Mouse (Mus musculus): ENCODE results near the gene Dnajc4.

The Dnajc4 gene

DNA sequence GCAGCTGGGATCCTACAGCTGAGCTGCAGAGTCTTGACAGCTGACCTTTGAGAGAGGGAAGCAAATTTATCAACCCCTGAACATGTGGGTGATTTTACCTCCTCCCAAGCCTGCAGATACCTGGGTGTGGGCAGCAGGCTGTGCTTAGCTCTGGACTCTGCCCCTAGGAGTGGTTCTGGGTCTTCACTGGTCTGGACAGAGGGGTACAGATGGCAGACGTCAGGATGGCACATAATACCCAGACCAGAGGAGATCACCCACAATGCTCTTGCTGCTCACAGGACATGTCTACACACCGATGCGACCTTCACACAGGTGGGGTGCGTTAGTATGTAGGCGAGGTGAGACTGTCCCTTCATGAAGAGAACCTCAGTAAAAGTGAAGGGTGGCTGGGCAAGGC, 42.8 kb downstream of the Dnajc4 start:
- in situ Hi-C loops (cut with MboI; ENCODE audit: low sequenced_read_pairs) = no loop called here

DNA sequence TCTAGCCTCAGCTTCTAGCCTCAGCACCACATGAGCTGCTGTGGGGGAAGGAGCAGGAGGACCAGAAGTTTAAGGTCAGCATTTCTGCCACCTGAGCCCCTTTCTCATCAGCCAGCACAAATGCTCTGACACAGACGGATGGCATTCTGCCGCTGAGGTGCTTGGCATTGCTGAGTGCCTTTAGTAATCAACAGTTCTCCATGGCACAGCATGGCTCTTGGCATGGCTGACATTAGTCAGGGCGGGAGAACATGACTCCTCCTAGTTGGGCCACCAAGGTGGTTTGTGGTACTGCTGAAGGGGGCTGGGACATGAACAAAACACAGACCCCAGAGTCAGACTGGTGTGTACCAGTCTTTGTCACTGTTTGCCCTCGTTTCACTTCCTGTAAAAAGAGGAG, 44.2 kb downstream of the Dnajc4 start:
- in situ Hi-C loops (cut with MboI; ENCODE audit: low sequenced_read_pairs) = no loop called here

DNA sequence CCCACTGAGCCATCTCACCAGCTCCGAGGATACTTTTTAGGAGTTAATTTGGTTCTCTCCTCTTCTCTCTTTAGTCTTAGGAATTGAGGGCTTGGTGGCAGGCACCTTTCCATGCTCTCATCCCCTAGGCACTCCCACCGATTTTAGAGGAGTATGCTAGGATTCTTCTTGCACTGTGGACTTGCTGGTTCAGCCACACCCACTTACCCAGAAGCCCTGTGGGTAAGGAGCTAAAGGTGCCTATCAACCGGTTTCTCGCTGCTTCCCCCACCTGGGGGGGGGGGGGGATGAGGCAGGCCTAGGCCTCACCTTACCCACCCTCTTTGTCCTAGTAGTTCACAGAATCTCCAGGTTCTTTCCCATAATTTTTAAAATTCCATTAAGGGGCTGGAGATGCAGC, 44.6 kb downstream of the Dnajc4 start:
- in situ Hi-C loops (cut with MboI; ENCODE audit: low sequenced_read_pairs) = no loop called here

DNA sequence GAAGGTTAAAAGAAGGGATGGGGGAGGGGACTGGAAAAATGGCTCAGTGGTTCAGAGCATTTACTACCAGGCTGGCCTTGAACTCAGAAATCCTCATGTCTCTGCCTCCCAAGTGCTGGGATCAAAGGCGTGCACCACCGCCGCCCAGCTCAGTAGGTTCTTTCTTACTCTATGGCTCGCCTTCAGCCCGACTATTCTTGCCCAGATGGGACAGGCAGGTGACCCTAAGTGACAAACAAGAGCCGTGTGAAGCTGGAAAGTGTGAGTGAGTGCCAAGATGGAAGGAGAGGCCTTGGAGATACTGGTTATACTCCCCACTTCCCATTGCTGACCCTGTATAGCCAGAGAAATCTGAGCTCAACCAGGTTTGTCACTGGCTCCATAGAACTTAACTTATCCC, 48.7 kb downstream of the Dnajc4 start:
- in situ Hi-C loops (cut with MboI; ENCODE audit: low sequenced_read_pairs) = no loop called here

DNA sequence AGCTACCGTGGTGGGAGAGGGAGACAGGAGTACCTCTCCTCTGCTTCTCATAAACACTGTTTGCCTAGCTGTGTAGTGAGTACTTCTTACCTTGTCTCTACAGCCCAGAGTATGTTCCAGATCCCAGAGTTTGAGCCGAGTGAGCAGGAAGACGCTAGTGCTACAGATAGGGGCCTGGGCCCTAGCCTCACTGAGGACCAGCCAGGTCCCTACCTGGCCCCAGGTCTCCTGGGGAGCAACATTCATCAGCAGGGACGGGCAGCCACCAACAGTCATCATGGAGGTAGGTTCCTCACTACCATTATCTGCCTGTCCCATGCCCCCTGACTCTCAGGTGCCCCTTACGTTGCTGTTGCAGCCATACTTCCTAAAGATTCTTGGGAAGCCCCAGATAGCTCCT, 49.6 kb downstream of the Dnajc4 start:
- in situ Hi-C loops (cut with MboI; ENCODE audit: low sequenced_read_pairs) = no loop called here

DNA sequence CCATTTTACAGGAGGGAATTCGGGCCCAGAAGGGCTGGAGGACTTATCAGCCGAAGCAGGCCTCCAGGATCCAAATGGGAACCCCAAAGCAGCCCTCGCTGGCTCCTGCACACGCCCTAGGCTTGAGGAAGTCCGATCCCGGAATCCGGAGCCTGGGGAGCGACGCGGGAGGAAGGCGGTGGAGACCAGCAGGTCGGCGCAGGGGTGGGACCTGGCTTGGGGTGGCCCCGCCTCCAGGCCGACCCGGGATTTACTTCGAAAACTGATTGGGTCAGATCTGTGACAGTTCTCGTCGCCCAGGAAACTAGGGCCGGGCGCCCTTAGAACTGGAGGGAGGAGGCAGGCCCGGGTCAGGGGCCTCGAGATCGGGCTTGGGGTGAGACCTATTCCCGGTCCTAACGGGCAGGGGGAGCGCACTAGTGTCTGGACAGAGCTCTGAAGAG, 50.1 kb downstream of the Dnajc4 start, which contains the start of gene Gpr137:
TSS of gene Gpr137 (minus strand) at position 232 of the 443 bp plus-strand sequence.
- in situ Hi-C loops (cut with MboI; ENCODE audit: low sequenced_read_pairs) = no loop called here

DNA sequence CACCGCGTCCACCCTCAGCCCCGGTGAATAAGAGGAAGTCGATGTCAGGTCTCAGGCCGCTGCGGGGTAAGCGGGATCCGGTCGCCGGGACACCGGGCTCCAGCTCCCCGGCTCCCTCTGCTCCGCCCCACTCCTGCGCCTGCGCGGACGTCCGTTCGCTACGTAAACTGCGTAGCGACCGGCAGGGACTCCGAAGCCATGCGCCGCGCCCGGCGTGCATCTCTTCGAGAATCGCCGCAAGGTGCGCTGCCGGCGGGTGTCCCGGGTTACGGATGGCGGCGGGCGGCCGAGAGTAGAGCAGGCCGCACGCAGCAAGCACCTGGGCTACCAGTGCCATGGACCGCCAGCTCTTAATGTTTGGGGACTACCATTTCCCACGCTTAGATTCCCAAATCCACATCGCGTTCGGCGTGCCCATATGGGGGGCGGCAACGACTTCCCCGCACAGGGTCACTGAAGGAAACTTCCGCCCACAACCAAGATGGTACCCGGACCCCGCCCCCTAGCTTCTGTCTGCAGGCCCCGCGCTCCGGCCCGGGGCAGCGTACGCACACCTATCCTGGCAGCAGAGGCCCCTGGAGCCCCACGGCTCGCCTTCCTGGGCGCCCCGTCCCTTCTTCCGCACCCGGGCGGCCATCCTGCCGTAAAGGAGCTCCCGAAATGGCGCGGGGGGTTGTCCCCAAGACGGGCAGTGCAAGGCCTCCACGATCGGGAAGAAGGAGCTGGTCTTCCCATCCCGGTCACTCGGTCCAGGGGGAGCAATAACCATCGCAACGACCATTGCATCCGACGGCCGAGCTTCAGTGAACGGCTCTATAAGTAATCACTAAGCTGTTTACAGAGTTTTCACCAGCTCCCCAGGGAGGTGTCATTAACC, 50.8 kb downstream of the Dnajc4 start, which contains the start of gene Bad:
TSS of gene Bad (plus strand) at position 490 of the 877 bp plus-strand sequence.
- in situ Hi-C loops (cut with MboI; ENCODE audit: low sequenced_read_pairs) = no loop called here

DNA sequence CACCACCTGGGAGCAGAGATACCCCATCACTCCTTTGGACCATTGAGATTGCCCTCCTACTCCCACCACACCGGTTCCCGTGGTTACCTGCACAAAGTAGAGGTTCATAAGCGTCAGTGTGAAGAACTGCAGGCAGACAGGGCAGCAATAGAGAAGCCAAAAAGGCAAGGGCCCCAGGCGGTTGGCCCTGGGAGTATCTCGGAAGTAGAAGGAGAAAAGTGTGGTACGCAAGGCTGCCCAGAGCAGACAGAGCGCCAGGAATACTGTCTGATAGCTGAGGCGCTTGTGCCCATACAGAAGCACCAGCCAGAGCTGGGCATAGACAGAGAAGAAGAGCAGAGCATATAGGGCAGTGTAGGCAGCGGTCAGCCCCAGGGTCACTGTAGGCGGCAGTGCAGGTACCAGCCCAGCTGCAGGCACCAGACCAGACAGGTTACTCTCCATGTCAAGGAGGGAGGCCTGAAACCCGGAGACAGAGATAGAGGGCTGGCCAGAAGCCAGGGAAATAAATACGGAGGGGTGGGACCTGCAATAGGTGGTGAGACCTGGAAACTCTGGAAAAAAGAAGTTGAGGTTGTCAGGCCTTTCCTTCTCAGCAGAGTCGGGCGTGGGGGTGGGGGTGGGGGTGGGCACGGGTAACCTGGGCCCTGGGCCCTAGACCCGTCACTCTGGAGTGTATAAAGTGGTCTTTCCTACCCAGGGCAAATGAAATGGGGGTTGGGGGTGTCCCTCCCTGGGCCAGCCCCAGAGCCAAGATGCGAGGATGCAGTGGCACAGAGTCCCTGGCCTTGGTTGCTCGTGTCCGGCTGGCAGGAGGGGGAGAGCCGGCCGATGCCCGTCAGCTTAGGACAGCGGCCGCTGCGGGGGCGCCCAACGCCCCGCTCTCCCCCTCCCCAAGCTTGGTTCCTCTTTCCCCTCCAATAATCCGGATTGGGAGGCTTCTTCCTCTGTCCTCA, 51.7 kb downstream of the Dnajc4 start:
- in situ Hi-C loops (cut with MboI; ENCODE audit: low sequenced_read_pairs) = no loop called here

DNA sequence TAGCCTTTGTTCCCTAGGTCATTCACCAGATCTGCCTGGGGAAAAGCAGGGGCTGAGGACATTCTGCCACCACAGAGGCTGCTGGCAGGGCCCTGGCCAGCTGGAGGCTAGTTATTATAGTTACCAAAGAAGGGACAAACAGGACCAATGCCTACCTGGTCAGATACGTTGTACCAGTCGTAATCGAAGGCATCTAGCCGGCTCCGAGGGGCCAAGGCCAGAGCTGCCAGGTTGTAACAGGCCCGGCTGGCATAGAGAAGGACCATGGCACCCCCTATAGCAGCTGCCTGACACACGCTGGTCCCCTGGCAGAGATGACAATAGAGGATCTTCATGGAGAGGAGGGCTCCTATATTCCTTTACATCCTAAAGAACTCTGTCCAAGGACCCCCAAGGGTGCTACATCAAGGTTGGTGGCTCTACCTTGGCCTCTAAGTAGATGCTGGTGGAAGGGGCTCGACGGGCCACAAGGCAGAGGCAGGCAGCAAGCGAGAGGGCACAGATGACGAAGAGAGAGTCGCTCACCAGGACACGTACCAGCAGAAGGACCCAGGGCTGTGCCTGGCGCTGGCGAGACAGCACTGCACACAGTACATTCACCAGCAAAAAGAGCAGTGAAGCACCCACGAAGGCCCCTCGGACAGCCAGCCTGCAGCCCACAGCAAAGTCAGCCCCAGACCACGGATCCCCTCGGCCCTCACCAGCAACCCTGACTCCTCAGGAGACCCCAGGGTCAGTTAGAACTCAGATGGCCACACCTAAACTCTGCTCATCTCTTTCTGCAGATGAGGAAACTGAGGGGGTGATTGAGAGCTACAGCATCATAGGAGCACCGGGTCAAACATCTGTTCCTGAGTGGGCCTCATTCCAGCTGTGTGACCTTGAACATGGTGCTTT, 53.0 kb downstream of the Dnajc4 start:
- in situ Hi-C loops (cut with MboI; ENCODE audit: low sequenced_read_pairs) = no loop called here

All from CH12F3 (cell line).